Mouse (Mus musculus) cortical plate, adult 2 months (tissue): ENCODE results near the gene Dmrt3. TPM values are rescaled to one million over a fixed set of nuclear protein-coding genes. Genes with fewer than 3 reads are reported as not detected.

ENCODE experiments used
- H3K27ac ChIP-seq: fragments of 200-500 bp; 2 replicates; pipeline ENCODE4 v1.5.1; 2012; ENCODE audit warnings: low read length, control low read depth, inconsistent platforms; ENCODE audit not compliant: insufficient read depth
- H3K4me1 ChIP-seq: fragments of 200-500 bp; 2 replicates; pipeline ENCODE4 v1.6.1; 2011; ENCODE audit warnings: low read length; ENCODE audit not compliant: control insufficient read depth, insufficient read depth
- H3K4me3 ChIP-seq: fragments of 200-500 bp; 2 replicates; pipeline ENCODE4 v1.5.1; 2011; ENCODE audit warnings: mild to moderate bottlenecking, low read length, control low read depth; ENCODE audit not compliant: insufficient read depth
- CTCF ChIP-seq: fragments of 200-500 bp; IDR thresholded peaks from 2 replicates; pipeline ENCODE4 v1.5.1; 2011; ENCODE audit warnings: mild to moderate bottlenecking, control low read depth, low read length; ENCODE audit not compliant: insufficient read depth; ENCODE audit errors: extremely low read depth
- POLR2A ChIP-seq: fragments of 200-500 bp; IDR thresholded peaks from 2 replicates; pipeline ENCODE4 v1.6.1; 2011; ENCODE audit warnings: mild to moderate bottlenecking, low read length, control low read depth; ENCODE audit not compliant: insufficient read depth; ENCODE audit errors: extremely low read depth
- polyA plus RNA-seq: library from polyadenylated mRNA; depleted of rRNA; stranded (reverse); fragments of >200 nt; gene quantifications from 2 replicates; pipeline ENCODE4 v1.2.3, GENCODE M21; 2012; rRNA removed

The Dmrt3 gene
- polyA plus RNA-seq, 1 experiment: 0.04 TPM

GRCm38 (mm10) chr19:25672101-25672950, 62.2 kb downstream of the Dmrt3 start, which contains the start of gene Dmrt2:
Dmrt2 (plus strand) TSS chr19:25672411.
- TF ChIP-seq CTCF (no peak), POLR2A (no peak)
- Histone ChIP-seq H3K4me1 (no peaks in the 10 kb centered on the region), H3K27ac (no peak within 1 kb of the TSS), H3K4me3 (peak within 1 kb of the TSS; percentile 24; the same call in 1 of the 2 replicates)

Other genes with a start within 250 kb of the Dmrt3 start
- not detected in 2 replicates for gene Dmrt1, start 104.7 kb upstream of the Dmrt3 start, polyA plus RNA-seq
- 1.4 and 1.5 TPM in 2 replicates for gene Dmrt2, start 62.1 kb downstream of the Dmrt3 start, polyA plus RNA-seq